Mouse (Mus musculus): ENCODE results near the gene Olfr519. TPM values are rescaled to one million over a fixed set of nuclear protein-coding genes. Genes with fewer than 3 reads are reported as not detected.

Gene Olfr519
- polyA plus RNA-seq (2012; rRNA removed), result not detected in 2 replicates

DNA sequence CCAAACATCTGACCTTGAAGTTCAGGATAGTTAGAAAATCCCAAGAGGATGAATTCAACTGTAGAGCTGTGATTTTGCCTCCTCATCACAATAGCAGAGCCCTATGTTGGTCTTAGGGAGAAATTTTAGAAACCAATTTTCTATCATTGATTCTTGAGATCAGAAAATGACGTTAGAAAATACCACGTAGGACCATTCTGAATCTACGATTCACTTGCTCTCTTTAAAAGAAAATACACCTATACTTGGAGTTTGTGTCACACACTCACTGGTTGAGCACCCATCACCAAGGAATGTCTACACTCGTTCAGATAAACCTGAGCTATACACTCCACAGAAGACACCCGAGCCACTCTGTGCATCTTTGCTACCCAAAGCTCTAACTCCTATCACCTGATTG is at the start of gene Olfr519:
Gene Olfr519, minus strand, starts transcription at position 101 of the 400 bp plus-strand sequence.
- DNase-seq (ENCODE audit: extremely low spot score in 1 of 2, low spot score in 1 of 2), result no peak

- DNase-seq (ENCODE audit: extremely low spot score in 1 of 2, low spot score in 1 of 2), result peak in 1 of 2 experiments; percentile 75
These were observed 49.8 kb upstream of the Olfr519 start for GRCm38 (mm10) chr7:108944002-108944401.

- no peak for DNase-seq (ENCODE audit: extremely low spot score in 1 of 2, low spot score in 1 of 2)
These were observed 47.2 kb upstream of the Olfr519 start for GRCm38 (mm10) chr7:108941466-108941865.

- DNase-seq (ENCODE audit: extremely low spot score in 1 of 2, low spot score in 1 of 2), result no peak
These were observed 42.4 kb upstream of the Olfr519 start for GRCm38 (mm10) chr7:108936591-108936990.

GRCm38 (mm10) chr7:108935411-108935810 is 41.2 kb upstream of the Olfr519 start:
- DNase-seq (ENCODE audit: extremely low spot score in 1 of 2, low spot score in 1 of 2), result no peak

- no peak for DNase-seq (ENCODE audit: extremely low spot score in 1 of 2, low spot score in 1 of 2)
These were observed 40.6 kb upstream of the Olfr519 start for GRCm38 (mm10) chr7:108934836-108935235.

- DNase-seq (ENCODE audit: extremely low spot score in 1 of 2, low spot score in 1 of 2), result peak; percentile 97 to 99
These were observed 39.8 kb upstream of the Olfr519 start, which contains the start of gene Eif3f for GRCm38 (mm10) chr7:108933794-108934731. Eif3f (plus strand) TSS chr7:108934417.

GRCm38 (mm10) chr7:108929726-108930393 is 35.6 kb upstream of the Olfr519 start, which contains the start of gene Nlrp10:
Nlrp10 (minus strand) TSS chr7:108930178.
- DNase-seq (ENCODE audit: extremely low spot score in 1 of 2, low spot score in 1 of 2), result no peak

- peak in 1 of 2 experiments; percentile 48 for DNase-seq (ENCODE audit: extremely low spot score in 1 of 2, low spot score in 1 of 2)
These were observed 34.3 kb upstream of the Olfr519 start for GRCm38 (mm10) chr7:108928280-108929188.

DNA sequence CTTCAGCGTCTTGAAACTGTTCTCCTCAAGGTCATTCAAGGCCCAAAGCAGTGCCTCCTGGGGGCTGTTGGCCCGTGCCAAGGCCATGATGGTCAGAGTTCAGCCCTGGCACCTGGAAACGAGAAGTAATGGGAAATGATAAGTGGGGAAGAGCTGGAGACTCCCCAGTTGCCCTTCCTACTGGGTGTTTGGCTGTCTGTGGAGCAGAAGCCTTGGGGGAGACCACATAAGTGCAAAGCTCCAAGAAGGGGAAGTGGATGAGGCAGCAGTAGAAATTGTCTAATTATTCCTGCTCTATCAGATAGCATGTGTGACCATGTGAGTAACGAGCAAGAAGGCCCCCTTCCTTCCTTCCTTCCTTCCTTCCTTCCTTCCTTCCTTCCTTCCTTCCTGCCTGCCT is 32.8 kb upstream of the Olfr519 start:
- DNase-seq (ENCODE audit: extremely low spot score in 1 of 2, low spot score in 1 of 2), result no peak

- no peak for DNase-seq (ENCODE audit: extremely low spot score in 1 of 2, low spot score in 1 of 2)
These were observed 9.7 kb upstream of the Olfr519 start for GRCm38 (mm10) chr7:108903969-108904368.

DNA sequence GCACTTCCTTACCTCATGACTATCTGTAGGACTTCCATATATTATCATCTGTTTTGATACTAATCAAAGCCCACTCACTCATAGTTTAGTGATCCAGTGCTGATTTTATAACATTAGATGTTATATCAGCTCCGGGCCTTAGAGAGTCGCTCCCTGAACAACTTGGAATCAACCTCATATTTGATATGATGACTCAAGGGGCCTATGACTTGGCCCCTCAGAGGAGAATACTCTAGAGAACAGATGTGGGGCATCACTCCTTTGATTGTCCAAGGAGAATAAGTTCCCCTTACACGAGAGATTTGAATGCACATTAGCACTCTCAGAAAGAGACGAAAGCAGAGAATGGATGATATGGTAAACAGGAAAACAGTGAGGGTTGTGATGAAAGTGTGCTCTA is 9.3 kb downstream of the Olfr519 start, which contains the start of gene Olfr518:
Gene Olfr518, minus strand, starts transcription at position 101 of the 400 bp plus-strand sequence.
- no peak for DNase-seq (ENCODE audit: extremely low spot score in 1 of 2, low spot score in 1 of 2)

DNA sequence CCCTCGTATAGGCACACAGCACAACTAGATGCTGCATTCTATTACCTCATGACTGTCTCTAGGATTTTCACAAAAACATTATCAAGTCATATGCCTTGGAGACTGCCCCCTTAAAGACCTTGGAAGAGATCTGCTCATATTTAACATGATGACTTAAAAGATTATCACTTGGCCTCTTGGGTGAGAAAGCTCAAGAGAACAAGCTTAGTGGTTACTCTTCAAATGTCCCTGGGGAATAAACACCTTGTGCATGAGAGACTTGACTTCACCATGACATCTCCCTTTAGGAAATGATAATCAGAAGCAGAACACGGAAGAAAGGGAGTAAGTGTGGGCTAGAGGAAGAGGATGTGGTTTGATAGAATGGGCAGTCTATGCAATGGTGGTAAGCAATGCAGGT is 21.9 kb downstream of the Olfr519 start, which contains the start of gene Olfr517:
Gene Olfr517, minus strand, starts transcription at position 101 of the 400 bp plus-strand sequence.
- no peak for DNase-seq (ENCODE audit: extremely low spot score in 1 of 2, low spot score in 1 of 2)

DNA sequence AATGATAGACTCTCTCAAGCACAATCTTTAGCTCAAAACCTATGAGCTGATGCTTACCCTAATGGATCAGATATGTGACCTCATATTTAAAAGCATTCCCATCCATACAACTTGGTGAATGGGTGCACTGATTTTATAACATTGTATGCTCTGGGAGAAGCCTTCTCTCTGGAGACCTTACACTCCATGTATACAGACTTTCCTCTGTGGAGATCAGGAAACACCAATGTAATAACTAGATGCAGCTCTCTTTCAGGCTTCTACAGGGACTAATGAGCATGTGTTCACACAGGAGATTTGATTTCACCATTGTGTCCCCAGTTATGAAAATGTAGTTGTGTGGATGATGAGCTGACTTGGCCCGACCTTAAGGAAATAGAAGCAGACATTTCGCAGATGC is 43.8 kb downstream of the Olfr519 start, which contains the start of gene Olfr516:
Gene Olfr516, minus strand, starts transcription at position 101 of the 400 bp plus-strand sequence.
- DNase-seq (ENCODE audit: extremely low spot score in 1 of 2, low spot score in 1 of 2), result no peak

Other genes with a start within 250 kb of the Olfr519 start
- 0.08 TPM in 1 of 2 replicates, not detected in the other for gene Olfr509, start 242.5 kb downstream of the Olfr519 start, polyA plus RNA-seq (2012; rRNA removed)
- gene Olfr510, start 228.0 kb downstream of the Olfr519 start, polyA plus RNA-seq (2012; rRNA removed), result 0.10 TPM in 1 of 2 replicates, not detected in the other
- not detected in 2 replicates for gene Olfr512, start 181.1 kb downstream of the Olfr519 start, polyA plus RNA-seq (2012; rRNA removed)
- gene Olfr513, start 143.4 kb downstream of the Olfr519 start, polyA plus RNA-seq (2012; rRNA removed), result not detected in 2 replicates
- gene Olfr514, start 68.4 kb downstream of the Olfr519 start, polyA plus RNA-seq (2012; rRNA removed), result not detected in 2 replicates
- gene Olfr516, start 43.9 kb downstream of the Olfr519 start, polyA plus RNA-seq (2012; rRNA removed), result not detected in 2 replicates
- not detected in 2 replicates for gene Olfr517, start 22.0 kb downstream of the Olfr519 start, polyA plus RNA-seq (2012; rRNA removed)
- not detected in 2 replicates for gene Olfr518, start 9.4 kb downstream of the Olfr519 start, polyA plus RNA-seq (2012; rRNA removed)
- 0.66 and 0.71 TPM in 2 replicates for gene Nlrp10, start 35.8 kb upstream of the Olfr519 start, polyA plus RNA-seq (2012; rRNA removed)
- 104 and 113 TPM in 2 replicates for gene Eif3f, start 40.0 kb upstream of the Olfr519 start, polyA plus RNA-seq (2012; rRNA removed)
- gene Tub, start 55.9 kb upstream of the Olfr519 start, polyA plus RNA-seq (2012; rRNA removed), result 111 and 132 TPM in 2 replicates
- gene Ric3, start 188.9 kb upstream of the Olfr519 start, polyA plus RNA-seq (2012; rRNA removed), result 38.7 and 43.3 TPM in 2 replicates

All from frontal cortex, adult 2 months (tissue).